Mouse (Mus musculus): Measurements from ENCODE around the gene Senp6.
"Not testable (repeated sequence)": the region's sequence is repeated elsewhere in the genome, so short reads cannot be mapped to it uniquely, and the experiment has no call there.

Gene Senp6

DNA sequence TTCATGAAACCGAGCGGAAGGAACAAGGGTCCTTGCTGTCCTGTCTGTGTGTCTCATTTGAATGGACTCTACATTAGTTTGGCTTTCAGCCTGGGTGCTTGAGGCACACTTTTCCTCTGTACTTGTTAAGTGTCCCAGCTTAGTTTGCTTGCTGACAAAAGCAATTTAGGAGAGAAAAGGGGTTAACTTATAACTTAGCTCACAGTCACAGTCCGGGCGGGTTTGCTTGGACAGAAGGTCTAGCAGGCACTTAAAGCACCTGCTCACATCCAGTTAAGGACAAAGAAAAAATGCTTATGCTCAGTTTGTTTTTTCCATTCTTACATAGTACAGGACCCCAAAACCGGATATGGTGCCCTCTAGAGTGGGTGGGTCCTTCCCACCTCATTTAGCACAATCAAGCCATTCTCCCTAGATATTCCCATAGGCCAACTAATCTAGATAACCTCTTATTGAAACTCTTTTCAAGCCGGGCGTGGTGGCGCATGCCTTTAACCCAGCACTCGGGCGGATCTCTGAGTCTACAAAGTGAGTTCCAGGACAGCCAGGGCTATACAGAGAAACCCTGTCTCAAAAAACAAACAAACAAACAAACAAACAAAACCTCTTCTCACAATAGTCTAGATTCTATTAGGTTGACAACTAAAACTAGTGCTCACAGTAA lies 17.9 kb downstream of the Senp6 start:
- no peak for DNase-seq

DNA sequence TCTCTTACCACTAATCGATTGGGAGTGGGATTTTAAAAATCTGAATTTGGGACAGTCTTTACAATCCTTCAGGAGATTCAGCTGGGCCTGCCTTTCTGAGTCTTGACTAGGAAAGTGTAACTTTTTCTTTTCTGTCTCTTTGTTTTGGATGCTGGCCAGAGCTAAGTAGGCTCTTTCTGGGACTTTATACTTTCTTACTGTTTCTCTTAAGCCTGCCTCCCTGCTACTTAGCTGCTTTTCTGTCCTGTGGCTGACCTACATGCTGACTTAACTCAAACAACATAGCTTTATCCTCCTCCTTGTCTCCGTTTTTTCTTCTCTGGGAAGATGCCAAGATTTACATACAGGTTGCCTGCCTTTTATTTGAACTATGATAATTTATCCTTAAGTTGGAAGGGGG lies 19.0 kb downstream of the Senp6 start:
- no peak for DNase-seq

DNA sequence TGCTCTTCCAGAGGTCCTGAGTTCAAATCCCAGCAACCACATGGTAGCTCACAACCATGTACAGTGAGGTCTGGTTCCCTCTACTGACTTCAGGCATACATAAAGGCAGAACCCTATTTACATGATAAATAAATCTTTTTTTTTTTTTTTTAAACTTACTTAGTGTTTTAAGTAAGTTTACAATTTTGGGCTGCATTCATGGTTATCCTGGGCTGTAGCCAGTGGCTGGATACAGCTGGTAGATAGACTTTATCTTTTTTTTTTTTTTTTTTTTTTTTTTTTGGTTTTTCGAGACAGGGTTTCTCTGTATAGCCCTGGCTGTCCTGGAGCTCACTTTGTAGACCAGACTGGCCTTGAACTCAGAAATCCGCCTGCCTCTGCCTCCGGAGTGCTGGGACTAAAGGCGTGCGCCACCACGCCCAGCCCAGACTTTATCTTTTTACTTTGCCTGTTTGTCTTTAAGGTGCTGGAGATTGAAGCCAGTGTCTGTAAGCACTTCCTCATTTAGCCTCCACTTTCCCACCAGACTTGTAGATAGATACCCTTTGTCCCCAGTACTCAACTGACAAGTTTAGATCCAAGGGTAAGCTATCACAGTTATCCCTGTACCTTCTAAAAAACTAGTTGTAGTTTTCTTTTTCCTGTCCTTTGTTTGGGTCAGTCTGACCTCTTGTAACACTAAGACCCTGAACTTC lies 19.7 kb downstream of the Senp6 start:
- DNase-seq = not testable (repeated sequence)

- no peak for DNase-seq
Observed at GRCm38 (mm10) chr9:80089409-80089808, 22.7 kb downstream of the Senp6 start.

DNA sequence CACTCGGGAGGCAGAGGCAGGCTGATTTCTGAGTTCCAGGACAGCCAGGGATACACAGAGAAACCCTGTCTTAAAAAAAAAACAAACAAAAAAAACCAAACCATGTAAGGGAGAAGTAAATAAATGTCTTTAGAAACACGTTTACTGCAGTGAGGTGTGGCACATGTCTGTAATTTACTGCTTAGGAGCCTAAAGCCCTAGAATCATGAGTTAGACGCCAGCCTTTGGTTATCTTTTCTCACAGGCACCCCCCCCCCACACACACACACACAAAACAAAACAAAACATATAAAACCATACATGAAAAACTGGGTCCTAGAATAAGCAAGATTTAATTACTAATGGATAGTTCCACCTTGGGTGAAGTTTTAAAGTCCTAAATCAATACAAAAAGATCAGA lies 29.6 kb downstream of the Senp6 start:
- no peak for DNase-seq

DNA sequence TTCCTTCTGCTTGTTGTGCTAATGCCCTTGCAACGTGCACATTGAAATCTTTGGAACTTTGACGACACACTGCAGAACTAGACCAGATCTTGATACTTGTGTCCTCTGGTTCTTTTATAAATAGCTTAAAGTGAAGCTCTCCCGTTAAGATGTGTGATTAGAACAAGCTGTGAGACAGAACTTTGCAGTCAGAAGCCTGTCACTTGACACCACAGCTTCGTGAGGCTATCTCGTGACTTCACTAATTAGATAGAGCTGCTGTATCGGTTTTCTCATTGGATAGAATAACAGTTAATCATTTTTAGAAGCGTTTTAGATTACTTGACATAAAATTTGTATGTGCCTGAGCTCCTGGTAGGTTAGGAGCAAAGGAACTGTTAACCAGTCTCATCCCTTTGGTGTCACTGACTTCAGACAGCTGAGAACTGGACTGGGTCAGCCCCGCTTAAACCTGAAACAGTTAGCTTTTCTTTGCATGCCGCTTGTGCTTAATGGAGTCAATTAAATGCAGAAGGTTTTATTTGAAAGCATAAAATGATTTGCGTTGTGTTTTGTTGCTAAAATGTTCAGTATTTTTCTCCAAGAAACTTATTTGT lies 79.4 kb downstream of the Senp6 start:
- no peak for DNase-seq

DNA sequence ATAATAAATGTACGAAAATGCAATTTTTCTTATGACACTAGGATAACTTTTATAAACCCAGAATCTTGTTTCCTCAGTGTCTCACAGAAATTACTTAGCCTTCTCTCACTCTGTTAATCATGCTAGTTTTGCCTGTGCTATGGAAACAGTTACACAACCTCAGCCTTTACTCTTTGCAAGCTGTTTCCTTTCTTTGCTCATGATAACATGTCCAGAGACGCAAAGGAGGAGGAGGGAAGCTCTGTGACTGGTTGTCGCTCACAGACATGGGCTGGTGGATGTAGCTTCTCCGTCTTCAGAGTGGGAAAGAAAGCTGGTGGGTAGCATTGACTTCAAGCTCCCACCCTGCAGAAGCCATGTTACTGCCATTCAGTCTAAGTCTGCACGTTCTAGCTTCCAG lies 82.9 kb downstream of the Senp6 start:
- DNase-seq = no peak

GRCm38 (mm10) chr9:80155277-80155676 lies 88.6 kb downstream of the Senp6 start:
- no peak for DNase-seq

DNA sequence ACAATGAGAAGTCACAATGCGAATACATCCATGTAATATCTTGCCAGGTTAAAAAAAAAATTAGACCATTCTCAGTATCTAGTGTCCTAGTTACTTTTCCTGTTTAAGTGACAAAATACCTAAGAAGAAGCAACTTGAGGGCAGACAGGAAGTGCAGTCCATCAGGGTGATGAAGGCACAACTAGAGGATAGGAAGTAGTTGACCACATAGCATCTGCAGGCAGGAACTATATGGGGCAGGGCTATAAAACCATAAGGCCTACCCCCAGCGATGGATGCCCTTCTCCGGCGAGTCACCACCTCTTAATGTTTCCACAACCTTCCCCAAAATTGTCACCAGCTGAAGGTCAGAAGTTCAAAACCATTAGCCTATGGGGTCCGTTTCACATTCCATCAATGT lies 90.1 kb downstream of the Senp6 start:
- DNase-seq = no peak

DNA sequence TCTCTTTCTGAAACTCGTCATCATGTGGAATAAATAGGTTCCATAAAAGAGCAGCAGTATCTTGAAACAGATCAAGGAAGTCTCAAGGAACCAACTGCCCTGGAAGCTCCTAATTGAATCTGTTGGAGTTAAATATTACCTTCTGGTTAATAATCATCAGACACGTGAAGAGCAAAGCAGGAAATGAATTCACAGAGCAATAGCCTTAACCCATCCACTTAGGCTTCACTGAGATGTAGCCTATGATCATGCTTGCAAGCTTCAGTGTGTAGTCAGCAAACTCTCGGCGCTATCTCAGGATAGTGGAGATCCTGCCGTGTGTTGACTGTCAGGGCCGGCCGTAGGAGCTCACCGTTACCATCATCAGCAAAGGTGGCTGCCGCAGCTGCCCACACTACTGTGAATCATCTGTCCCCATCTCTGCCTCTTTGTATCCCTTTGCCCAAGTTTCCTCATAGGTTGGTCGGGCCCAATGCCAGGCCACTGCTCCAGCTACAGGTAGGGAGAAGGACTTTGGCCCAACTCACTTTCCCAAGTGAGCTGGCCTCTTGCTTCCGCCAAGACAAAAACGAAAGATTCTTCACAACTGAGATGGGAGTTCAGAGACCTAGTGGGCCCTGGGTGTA lies 91.2 kb downstream of the Senp6 start:
- no peak for DNase-seq

GRCm38 (mm10) chr9:80158937-80159336 lies 92.2 kb downstream of the Senp6 start:
- DNase-seq = no peak

DNA sequence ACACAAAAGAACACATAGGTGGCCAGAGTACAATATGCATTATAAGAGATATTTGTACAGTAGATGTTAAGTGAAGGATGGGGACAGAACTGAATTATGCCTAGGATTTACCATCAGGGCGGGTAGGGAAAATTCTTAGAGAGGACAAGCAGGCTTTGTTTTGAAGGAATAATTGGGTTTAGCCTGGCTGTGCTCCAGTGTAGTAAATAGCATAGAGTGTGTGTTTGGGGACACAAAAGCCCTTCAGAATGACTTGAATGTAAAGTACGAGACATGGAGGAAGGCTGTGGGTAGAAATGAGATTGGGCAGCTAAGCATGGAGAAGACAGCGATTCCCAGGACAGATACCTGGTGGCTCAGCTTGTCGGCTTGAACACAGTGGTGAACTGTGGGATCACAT lies 94.7 kb downstream of the Senp6 start:
- no peak for DNase-seq

GRCm38 (mm10) chr9:80163126-80163723 lies 96.5 kb downstream of the Senp6 start:
- DNase-seq = no peak

GRCm38 (mm10) chr9:80164191-80164590 lies 97.5 kb downstream of the Senp6 start:
- no peak for DNase-seq

DNA sequence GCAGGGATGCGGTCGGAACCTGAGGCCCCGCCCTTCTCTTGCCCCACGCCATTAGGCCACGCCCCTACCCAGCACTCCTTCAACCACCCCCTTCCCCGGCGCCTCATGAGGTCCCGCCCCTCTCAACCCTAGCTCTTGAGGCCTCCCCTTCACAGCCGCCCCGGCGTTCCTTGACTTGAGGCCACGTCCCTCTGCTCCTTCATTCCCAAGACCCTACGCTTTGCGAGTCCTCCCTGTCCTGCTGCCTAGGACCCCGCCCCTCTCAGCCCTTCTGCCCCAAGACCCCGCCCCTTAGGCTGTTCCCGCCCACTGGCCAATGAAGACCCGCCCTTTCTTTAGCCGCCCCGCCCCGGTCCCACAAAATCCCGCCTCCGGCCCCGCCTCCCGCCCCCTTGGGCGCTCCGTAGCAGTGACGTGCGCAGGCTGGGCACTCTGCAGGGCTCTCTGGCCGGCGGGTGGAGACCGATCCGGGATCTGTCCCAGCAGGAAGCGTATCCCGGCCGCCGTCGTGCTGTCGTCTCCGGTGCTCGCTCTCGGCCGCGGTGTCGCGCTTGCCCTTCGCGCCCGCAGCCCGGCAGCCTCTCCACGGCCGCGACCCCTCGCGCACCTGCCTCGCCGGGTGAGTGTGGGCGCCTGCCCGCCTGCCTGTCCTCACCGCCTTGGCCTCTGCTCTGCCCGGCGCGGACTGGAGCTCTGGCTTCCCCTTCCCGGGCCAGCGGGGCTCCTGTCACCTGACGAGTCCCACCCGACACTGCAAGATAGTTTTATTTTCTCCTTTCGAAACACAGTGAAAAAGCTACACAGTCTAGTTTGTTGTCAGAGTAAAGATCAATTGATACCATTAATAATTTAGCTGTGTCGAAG lies 98.1 kb downstream of the Senp6 start, which contains the start of gene Myo6:
Gene Myo6, plus strand, starts transcription at position 421 of the 864 bp plus-strand sequence.
- DNase-seq = peak; percentile 93

GRCm38 (mm10) chr9:80165690-80166089 lies 99.0 kb downstream of the Senp6 start:
- no peak for DNase-seq

GRCm38 (mm10) chr9:80166425-80166824 lies 99.7 kb downstream of the Senp6 start:
- no peak for DNase-seq

GRCm38 (mm10) chr9:80167089-80167488 lies 100.4 kb downstream of the Senp6 start:
- no peak for DNase-seq

DNA sequence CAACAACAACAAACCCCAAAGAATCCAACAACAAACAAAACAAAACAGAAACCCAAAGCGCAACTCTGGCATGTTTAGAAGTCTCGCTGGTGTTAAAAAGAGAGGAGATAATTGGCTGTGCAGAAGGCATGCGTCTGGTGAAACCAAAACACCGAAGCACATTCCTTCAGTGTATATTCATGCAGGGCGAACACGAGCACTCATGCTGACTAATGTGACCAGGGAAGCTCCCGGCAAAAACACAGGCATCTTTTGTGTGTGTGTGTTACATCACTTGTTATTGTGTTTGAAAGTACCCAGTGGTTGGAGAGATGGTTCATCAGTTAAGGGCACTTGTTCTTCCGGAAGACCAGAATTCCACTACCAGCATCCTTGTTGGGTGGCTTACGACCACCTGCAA lies 102.8 kb downstream of the Senp6 start:
- DNase-seq = no peak

- DNase-seq = no peak
Observed at GRCm38 (mm10) chr9:80171241-80171640, 104.5 kb downstream of the Senp6 start.

GRCm38 (mm10) chr9:80172396-80173222 lies 105.9 kb downstream of the Senp6 start:
- DNase-seq = no peak
